Mouse (Mus musculus) spleen, postnatal 4 days (tissue): ENCODE measurements around the gene Gm37596.
"Not testable (repeated sequence)": the region's sequence is repeated elsewhere in the genome, so short reads cannot be mapped to it uniquely, and the experiment has no call there.

Experiments used
- DNase-seq, 2 experiments: peaks; one replicate each; pipeline ENCODE4 v3.0.0; 2022; ENCODE audit warnings: low spot score in 2 of 2

The Gm37596 gene

DNA sequence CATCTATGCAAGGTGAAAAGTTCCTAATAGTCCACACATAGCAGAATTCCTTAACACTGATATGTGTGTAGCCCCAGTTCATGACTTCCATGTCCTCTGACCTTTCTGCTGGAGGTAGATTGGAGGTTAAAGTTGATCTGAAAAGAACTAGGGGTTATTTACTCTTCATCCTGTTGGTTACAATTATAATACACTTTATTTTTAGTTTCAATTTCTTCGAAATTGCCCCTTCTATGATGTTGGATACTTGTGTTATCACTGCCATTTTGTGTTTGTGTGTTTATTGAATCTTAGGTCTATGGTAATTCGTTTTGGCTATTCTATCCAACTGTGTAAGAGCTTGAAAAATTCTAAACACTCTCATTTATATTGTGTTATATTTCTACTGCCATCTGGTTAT is at the start of gene Gm37596:
TSS of gene Gm37596 (minus strand) at position 101 of the 400 bp plus-strand sequence.
- DNase-seq: not testable (repeated sequence)

DNA sequence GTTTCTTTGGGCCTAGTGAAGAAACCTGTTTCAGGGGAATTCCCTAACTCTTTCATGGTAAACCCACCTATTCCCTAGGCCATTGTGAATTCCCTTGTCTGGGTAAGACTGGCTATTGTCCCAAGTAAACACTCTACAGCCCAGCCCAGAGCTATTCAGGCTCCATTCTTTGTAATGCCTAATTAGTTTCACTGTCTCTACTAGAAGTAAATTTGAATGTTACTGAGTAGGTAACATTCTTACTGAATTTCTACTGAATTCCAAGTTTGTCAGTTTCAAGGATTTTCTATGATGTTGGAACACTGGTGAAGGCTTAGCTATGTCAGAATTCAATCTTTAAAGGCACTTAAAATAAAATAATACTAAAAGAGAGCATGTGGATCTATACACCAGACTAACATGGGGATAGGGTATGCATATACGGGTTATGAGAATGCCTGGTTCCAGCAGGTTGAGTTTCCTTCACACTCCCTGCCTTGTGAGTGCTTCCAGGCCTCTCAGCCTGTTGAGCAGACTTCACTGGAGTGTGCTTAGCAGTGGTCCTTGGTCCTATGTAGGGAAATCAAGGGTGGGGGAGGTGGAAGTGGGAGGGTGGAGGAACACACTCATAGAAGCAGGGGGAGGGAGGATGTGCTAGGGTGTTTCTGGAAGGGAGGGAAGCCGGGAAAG is 16.2 kb upstream of the Gm37596 start:
- not testable (repeated sequence) for DNase-seq

DNA sequence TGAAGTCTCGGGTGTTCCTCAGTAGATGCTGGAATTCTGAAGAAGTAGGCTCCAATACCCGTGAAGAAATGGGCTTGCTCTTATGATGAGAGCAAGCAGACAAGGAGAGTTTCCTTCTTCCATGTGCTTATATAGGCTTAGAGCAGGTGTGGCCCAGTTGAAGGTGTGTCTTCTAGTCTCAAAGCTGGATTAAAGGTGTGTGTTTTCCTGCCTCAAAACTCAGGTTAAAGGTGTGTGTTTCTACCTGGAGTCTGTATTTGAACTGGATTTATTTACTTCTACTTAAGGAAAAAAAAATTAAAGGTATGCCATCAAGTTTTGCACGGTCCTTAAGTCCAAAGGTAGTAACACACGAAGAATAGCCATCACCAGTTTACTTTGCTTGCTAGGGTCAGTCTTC is 16.7 kb downstream of the Gm37596 start, which contains the start of gene Tdpoz1:
TSS of gene Tdpoz1 (minus strand) at position 101 of the 400 bp plus-strand sequence.
- DNase-seq: not testable (repeated sequence)

DNA sequence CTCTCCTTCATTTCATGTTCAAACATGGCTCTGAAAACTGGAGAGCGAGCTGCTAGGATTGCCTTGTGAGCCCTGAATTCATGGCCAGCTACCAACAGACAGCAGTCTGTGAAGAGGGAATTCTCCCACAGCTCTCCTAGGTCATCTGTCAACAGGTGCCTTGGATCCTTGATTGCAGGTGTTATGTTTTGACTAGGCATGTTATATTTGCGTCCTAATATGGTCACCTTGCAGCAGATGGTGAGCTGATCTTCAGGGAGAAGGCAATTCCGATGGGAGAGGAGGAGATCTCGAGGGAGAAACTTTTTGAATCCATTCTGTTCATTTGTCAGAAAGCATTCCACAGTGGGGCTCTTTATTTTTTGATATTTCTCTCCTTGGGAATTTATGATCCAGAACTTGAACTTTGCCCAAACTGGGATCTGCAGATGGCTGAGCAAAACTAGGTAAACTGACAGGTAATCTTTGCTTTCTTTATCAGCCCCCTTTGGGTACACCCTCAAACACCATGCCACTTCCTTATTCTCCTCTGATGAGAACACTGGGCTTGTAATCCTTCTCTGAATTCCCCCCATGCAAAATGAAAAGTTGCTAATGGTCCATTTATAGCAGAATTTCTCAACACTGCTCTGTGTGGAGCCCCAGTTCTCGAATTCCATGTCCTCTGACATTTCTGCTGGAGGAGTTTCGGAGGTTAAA is 21.9 kb downstream of the Gm37596 start:
- not testable (repeated sequence) for DNase-seq

DNA sequence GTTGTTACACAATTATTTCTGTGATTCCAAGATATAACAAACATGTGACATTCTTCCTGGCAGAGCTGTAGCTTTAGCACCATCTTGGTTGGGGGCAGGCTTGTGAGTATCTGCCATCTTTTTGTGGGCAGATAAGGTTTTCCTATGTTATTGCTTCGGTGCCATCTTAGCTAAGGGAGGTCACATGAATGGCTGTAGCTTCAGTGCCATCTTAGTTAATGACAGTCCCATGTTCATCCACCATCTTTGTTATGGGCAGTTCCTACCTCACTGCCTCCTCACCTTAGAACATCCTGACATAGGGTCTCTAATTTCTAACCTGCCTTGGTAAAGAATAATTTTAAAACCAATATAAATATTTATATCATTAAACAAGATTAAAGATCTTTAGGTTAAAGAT is 38.6 kb downstream of the Gm37596 start:
- no peak for DNase-seq

DNA sequence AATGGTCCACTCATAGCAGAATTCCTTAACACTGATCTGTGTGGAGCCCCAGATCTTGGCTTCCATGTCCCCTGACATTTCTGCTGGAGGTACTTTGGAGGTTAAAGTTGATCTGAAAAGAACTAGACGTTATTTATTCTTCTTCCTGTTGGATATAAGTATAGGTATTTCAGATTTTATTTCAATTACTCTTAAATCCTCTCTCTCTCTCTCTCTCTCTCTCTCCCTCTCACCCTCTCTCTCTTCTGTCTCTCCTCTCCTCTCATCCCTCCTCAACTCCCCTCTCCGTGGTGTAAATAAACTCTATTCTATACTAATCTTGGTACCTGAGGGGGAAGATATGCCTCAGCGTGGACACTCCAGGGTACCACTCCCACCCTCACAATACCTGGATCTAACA is 40.3 kb downstream of the Gm37596 start, which contains the start of gene Tdpoz2:
TSS of gene Tdpoz2 (minus strand) at position 101 of the 400 bp plus-strand sequence.
- DNase-seq: no peak
